ENCODE assay signal across 23 mouse cellular contexts in the genomic region with DNA sequence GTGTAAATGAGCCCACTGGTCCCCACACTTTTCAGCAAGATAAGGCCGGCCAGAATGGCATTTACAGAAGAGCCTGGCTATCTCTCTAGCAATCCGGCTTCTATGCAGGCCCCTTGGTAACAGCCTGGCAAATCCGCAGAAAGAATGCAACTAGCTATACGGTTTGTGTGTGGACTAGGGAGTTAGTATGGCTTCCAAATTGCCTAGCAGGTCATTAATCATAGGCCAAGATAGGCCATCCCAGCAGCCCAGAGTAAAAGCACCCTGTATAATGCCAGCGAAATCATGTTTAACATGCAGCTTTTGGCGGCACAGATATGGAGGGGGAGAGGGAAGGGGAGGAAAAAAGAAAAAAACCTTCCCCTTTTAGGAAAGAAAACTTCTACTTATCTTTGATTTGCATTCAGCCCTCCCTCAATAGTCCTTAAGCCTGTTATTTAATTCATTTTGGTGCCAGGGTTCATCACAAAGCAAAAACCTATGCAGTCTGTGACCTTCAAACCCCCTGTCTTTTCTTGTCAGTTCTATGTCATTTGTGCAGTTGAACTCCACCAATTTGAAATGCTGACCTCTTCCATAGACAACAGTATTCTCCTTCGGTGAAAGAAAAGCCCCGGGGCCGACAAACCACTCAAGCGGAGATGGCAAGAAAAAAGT. TPM values are rescaled to one million over a fixed set of nuclear protein-coding genes. Genes with fewer than 3 reads are reported as not detected.
A peak's percentile ranks its signal among the peaks of the same experiment; 100 is the strongest.
DNase-seq lines count a peak whose midpoint lies in the region; ATAC-seq and TF ChIP-seq lines count a peak whose summit lies in the region.
"Had no signal": no experiment of that assay in that cellular context is flagged by ENCODE, and none has a peak within 500 bp of the region (broad histone marks: within the 10 kb centered on the region; RNA-seq: fewer than 3 reads in every experiment).

No protein-coding gene starts in this region.

- peak; percentile 51 for DNase-seq in midbrain, embryonic 10.5 days (ENCODE audit: low spot score)
- DNase-seq in midbrain, postnatal 0 days (ENCODE audit: low spot score) = no peak
- DNase-seq in hindbrain, embryonic 14.5 days (ENCODE audit: low spot score) = no peak
- DNase-seq in midbrain, embryonic 14.5 days = peak; percentile 46
- DNase-seq in retina, embryonic 14.5 days (ENCODE audit: low spot score) = peak; percentile 14
- no peak for DNase-seq in heart, adult 9 months (ENCODE audit: low spot score in 2 of 2)
- no peak for DNase-seq in heart, embryonic 10.5 days (ENCODE audit: low spot score)
- DNase-seq: B cell, adult 2 months; cerebellum, adult 8-10 months; gastrocnemius, postnatal 14 days; heart, adult 18-20 months; thymus, postnatal 14 days had no signal

- H3K4me2 ChIP-seq in midbrain, postnatal 0 days (ENCODE audit: low read depth, low read length, poor library complexity, severe bottlenecking) = no peak overlapping the region
- H3K4me2 ChIP-seq in hindbrain, embryonic 14.5 days (replicated peaks) = no peak overlapping the region
- H3K4me2 ChIP-seq in midbrain, embryonic 14.5 days (ENCODE audit: low read length) = no peak overlapping the region
- H3K4me2 ChIP-seq: limb, embryonic 13.5 days had no signal

- ATAC-seq in midbrain, postnatal 0 days (ENCODE audit: low FRiP score) = no peak
- ATAC-seq in hindbrain, embryonic 14.5 days (ENCODE audit: low FRiP score) = peak; percentile 64
- ATAC-seq in midbrain, embryonic 14.5 days (ENCODE audit: low FRiP score, low TSS enrichment) = no peak
- no peak for ATAC-seq in megakaryocyte, adult 5-6 weeks (ENCODE audit: poor library complexity, severe bottlenecking)
- ATAC-seq: intestine, postnatal 0 days had no signal

- peak overlapping the region; percentile 81 for H3K27ac ChIP-seq in midbrain, embryonic 10.5 days (replicated peaks)
- no peak overlapping the region for H3K27ac ChIP-seq in midbrain, postnatal 0 days (ENCODE audit: low read depth, low read length)
- H3K27ac ChIP-seq in hindbrain, embryonic 14.5 days = no peak overlapping the region
- H3K27ac ChIP-seq in midbrain, embryonic 14.5 days (replicated peaks; ENCODE audit: low read depth, low read length) = peak overlapping the region; percentile 17; the same call in 1 of the 2 replicates
- H3K27ac ChIP-seq in heart, embryonic 10.5 days = no peak overlapping the region
- H3K27ac ChIP-seq: kidney, postnatal 0 days; limb, embryonic 13.5 days; liver, embryonic 14.5 days; macrophage had no signal

- peaks cover 15% of the 10 kb centered on the region for H3K27me3 ChIP-seq in midbrain, embryonic 10.5 days (ENCODE audit: low read depth, poor library complexity, severe bottlenecking)
- no peaks in the 10 kb centered on the region for H3K27me3 ChIP-seq in midbrain, postnatal 0 days (ENCODE audit: insufficient read depth, low read length)
- no peaks in the 10 kb centered on the region for H3K27me3 ChIP-seq in hindbrain, embryonic 14.5 days (ENCODE audit: control insufficient read depth, insufficient read depth, low read length)
- H3K27me3 ChIP-seq in midbrain, embryonic 14.5 days (ENCODE audit: control insufficient read depth, insufficient read depth, low read length) = no peaks in the 10 kb centered on the region
- H3K27me3 ChIP-seq in heart, embryonic 10.5 days (ENCODE audit: insufficient read depth, poor library complexity, severe bottlenecking) = no peaks in the 10 kb centered on the region; the same call in 1 of the 2 replicates
- H3K27me3 ChIP-seq: limb, embryonic 13.5 days had no signal

- TF ChIP-seq CTCF in midbrain, postnatal 0 days (IDR thresholded peaks at IDR 0.05) = no peak

- WGBS in midbrain, embryonic 10.5 days = 22% methylated on average over 10 of the region's 10 CpGs
- WGBS in midbrain, postnatal 0 days = 24% methylated on average over 10 of the region's 10 CpGs
- WGBS in hindbrain, embryonic 14.5 days = 15% methylated on average over 10 of the region's 10 CpGs
- 10% methylated on average over 10 of the region's 10 CpGs for WGBS in midbrain, embryonic 14.5 days
- WGBS in heart, embryonic 10.5 days = 71% methylated on average over 10 of the region's 10 CpGs

- H3K9ac ChIP-seq in midbrain, postnatal 0 days (replicated peaks; ENCODE audit: low read length, poor library complexity, severe bottlenecking) = no peak overlapping the region
- H3K9ac ChIP-seq in hindbrain, embryonic 14.5 days = no peak overlapping the region
- H3K9ac ChIP-seq in midbrain, embryonic 14.5 days (replicated peaks; ENCODE audit: low read length) = no peak overlapping the region
- H3K9ac ChIP-seq: limb, embryonic 13.5 days; liver, embryonic 14.5 days had no signal

- H3K4me3 ChIP-seq in midbrain, embryonic 10.5 days = no peak overlapping the region
- H3K4me3 ChIP-seq in midbrain, postnatal 0 days (ENCODE audit: low read depth, low read length) = no peak overlapping the region
- H3K4me3 ChIP-seq in hindbrain, embryonic 14.5 days (replicated peaks; ENCODE audit: low read length) = no peak overlapping the region
- no peak overlapping the region for H3K4me3 ChIP-seq in midbrain, embryonic 14.5 days (replicated peaks; ENCODE audit: low read depth, low read length)
- no peak overlapping the region for H3K4me3 ChIP-seq in heart, embryonic 10.5 days
- H3K4me3 ChIP-seq: limb, embryonic 13.5 days had no signal

- H3K36me3 ChIP-seq in midbrain, embryonic 10.5 days = no peaks in the 10 kb centered on the region
- H3K36me3 ChIP-seq in midbrain, postnatal 0 days (ENCODE audit: insufficient read depth, low read length) = no peaks in the 10 kb centered on the region
- no peaks in the 10 kb centered on the region for H3K36me3 ChIP-seq in hindbrain, embryonic 14.5 days (replicated peaks; ENCODE audit: control insufficient read depth, insufficient read depth)
- no peaks in the 10 kb centered on the region for H3K36me3 ChIP-seq in midbrain, embryonic 14.5 days (ENCODE audit: control insufficient read depth, insufficient read depth, low read length)
- no peaks in the 10 kb centered on the region for H3K36me3 ChIP-seq in heart, embryonic 10.5 days
- H3K36me3 ChIP-seq: limb, embryonic 13.5 days had no signal

- peaks cover 57% of the 10 kb centered on the region for H3K4me1 ChIP-seq in midbrain, embryonic 10.5 days
- H3K4me1 ChIP-seq in midbrain, postnatal 0 days (ENCODE audit: insufficient read depth, low read length) = no peaks in the 10 kb centered on the region
- no peaks in the 10 kb centered on the region for H3K4me1 ChIP-seq in hindbrain, embryonic 14.5 days (replicated peaks; ENCODE audit: control insufficient read depth, insufficient read depth, low read length)
- peaks cover 7% of the 10 kb centered on the region for H3K4me1 ChIP-seq in midbrain, embryonic 14.5 days (ENCODE audit: control insufficient read depth, insufficient read depth, low read length)
- H3K4me1 ChIP-seq in heart, embryonic 10.5 days = no peaks in the 10 kb centered on the region
- H3K4me1 ChIP-seq: limb, embryonic 13.5 days had no signal

- no peaks in the 10 kb centered on the region for H3K9me3 ChIP-seq in midbrain, embryonic 10.5 days (replicated peaks)
- H3K9me3 ChIP-seq in midbrain, postnatal 0 days (ENCODE audit: low read length) = no peaks in the 10 kb centered on the region
- H3K9me3 ChIP-seq in hindbrain, embryonic 14.5 days (ENCODE audit: control insufficient read depth, low read length) = no peaks in the 10 kb centered on the region
- no peaks in the 10 kb centered on the region for H3K9me3 ChIP-seq in midbrain, embryonic 14.5 days (ENCODE audit: control insufficient read depth, low read length)
- H3K9me3 ChIP-seq in heart, embryonic 10.5 days = no peaks in the 10 kb centered on the region
- H3K9me3 ChIP-seq: limb, embryonic 13.5 days had no signal

RNA-seq across cellular contexts. Expression of gene Ascl1, which starts 19.9 kb away (rescaled TPM):
- polyA plus RNA-seq in midbrain, embryonic 10.5 days (2016; fragmentation: Nextera tagmentation; extraction: Ambion mirVana) = 29.4 and 48.2 TPM in 2 replicates
- 9.2 and 16.3 TPM in 2 replicates for total RNA-seq in midbrain, postnatal 0 days (2014; rRNA removed)
- 2.5 and 2.8 TPM in 2 replicates for polyA plus RNA-seq in midbrain, postnatal 0 days (2015; fragmentation: Nextera tagmentation; extraction: Ambion mirVana)
- polyA plus RNA-seq in hindbrain, embryonic 14.5 days (2014; fragmentation: Nextera tagmentation; extraction: Ambion mirVana) = 9.3 and 13.5 TPM in 2 replicates
- polyA plus RNA-seq in midbrain, embryonic 14.5 days (2014; fragmentation: Nextera tagmentation; extraction: Ambion mirVana) = 19.2 and 30.5 TPM in 2 replicates
- not detected in 2 replicates for total RNA-seq in megakaryocyte, adult 5-6 weeks (2015)
- not detected in 2 replicates for total RNA-seq in megakaryocyte, adult 5-6 weeks (2017)
- polyA plus RNA-seq in heart, embryonic 10.5 days (2016; fragmentation: Nextera tagmentation; extraction: Ambion mirVana) = 0.92 TPM in 1 of 2 replicates, not detected in the other
- total RNA-seq: common myeloid progenitor, adult 5-6 weeks; gastrocnemius, postnatal 14 days; heart, adult 18-20 months; hematopoietic stem cell, adult 5-6 weeks had no signal
- polyA plus RNA-seq: limb, embryonic 13.5 days; macrophage; testis, adult 2 months had no signal

RNA-seq across cellular contexts. Expression of gene Pah, which starts 48.0 kb away (rescaled TPM):
- polyA plus RNA-seq in midbrain, embryonic 10.5 days (2016; fragmentation: Nextera tagmentation; extraction: Ambion mirVana) = 0.23 and 0.27 TPM in 2 replicates
- total RNA-seq in midbrain, postnatal 0 days (2014; rRNA removed) = not detected in 2 replicates
- 0.09 and 0.18 TPM in 2 replicates for polyA plus RNA-seq in midbrain, postnatal 0 days (2015; fragmentation: Nextera tagmentation; extraction: Ambion mirVana)
- polyA plus RNA-seq in hindbrain, embryonic 14.5 days (2014; fragmentation: Nextera tagmentation; extraction: Ambion mirVana) = 0.12 and 0.29 TPM in 2 replicates
- not detected in 2 replicates for polyA plus RNA-seq in midbrain, embryonic 14.5 days (2014; fragmentation: Nextera tagmentation; extraction: Ambion mirVana)
- total RNA-seq in megakaryocyte, adult 5-6 weeks (2015) = not detected in 2 replicates
- total RNA-seq in megakaryocyte, adult 5-6 weeks (2017) = not detected in 2 replicates
- polyA plus RNA-seq in heart, embryonic 10.5 days (2016; fragmentation: Nextera tagmentation; extraction: Ambion mirVana) = 0.55 TPM in 1 of 2 replicates, not detected in the other
- total RNA-seq: common myeloid progenitor, adult 5-6 weeks; gastrocnemius, postnatal 14 days; hematopoietic stem cell, adult 5-6 weeks; layer of hippocampus, postnatal 25 days had no signal
- polyA plus RNA-seq: embryonic facial prominence, embryonic 14.5 days; macrophage had no signal

Comparison
In these comparisons a context has a peak if more than half of its experiments do, and no peak if none do; other contexts are left out.
1. DNase-seq: peak in midbrain, embryonic 10.5 days (single experiment), midbrain, embryonic 14.5 days (single experiment) and retina, embryonic 14.5 days (single experiment); none in midbrain, postnatal 0 days (single experiment), hindbrain, embryonic 14.5 days (single experiment), heart, adult 9 months (0 of 2) and heart, embryonic 10.5 days (single experiment).
2. H3K27ac ChIP-seq: peak in midbrain, embryonic 10.5 days (single experiment) and midbrain, embryonic 14.5 days (single experiment); none in midbrain, postnatal 0 days (single experiment), hindbrain, embryonic 14.5 days (single experiment) and heart, embryonic 10.5 days (single experiment).